Mouse (Mus musculus) CH12.LX (cell line): Measurements from ENCODE around the gene Rreb1. TPM values are rescaled to one million over a fixed set of nuclear protein-coding genes. Genes with fewer than 3 reads are reported as not detected.
A peak's percentile ranks its signal among the peaks of the same experiment; 100 is the strongest.

Source experiments
- DNase-seq: peaks from one replicate; pipeline ENCODE4 v3.0.0-alpha.2; 2013; ENCODE audit errors: extremely low read depth
- H3K27ac ChIP-seq: 2 replicates; pipeline ENCODE4 v1.5.1; 2012; ENCODE audit warnings: low read depth, mild to moderate bottlenecking, control low read depth, moderate library complexity; ENCODE audit not compliant: insufficient read depth
- H3K27me3 ChIP-seq: replicated peaks from 2 replicates; pipeline ENCODE3; 2012; ENCODE audit warnings: inconsistent platforms
- H3K36me3 ChIP-seq, 2 experiments: replicated peaks in 1 of 2; 2 replicates each; pipeline versions ENCODE3 to v1.6.1; 2012; ENCODE audit warnings: inconsistent platforms in 1 of 2, low read length in 1 of 2, mild to moderate bottlenecking in 1 of 2, mixed read lengths in 1 of 2, moderate library complexity in 1 of 2; ENCODE audit not compliant: control insufficient read depth in 1 of 2, insufficient read depth in 1 of 2
- H3K4me1 ChIP-seq, 2 experiments: 2 replicates each; pipeline ENCODE4 v1.6.1; 2012; ENCODE audit warnings: inconsistent platforms in 1 of 2, moderate library complexity in 1 of 2; ENCODE audit not compliant: insufficient read depth in 2 of 2, control insufficient read depth in 1 of 2
- H3K4me2 ChIP-seq: 2 replicates; pipeline ENCODE4 v1.6.1; 2012; ENCODE audit warnings: low read depth, mild to moderate bottlenecking, control low read depth; ENCODE audit not compliant: poor library complexity, insufficient read depth, severe bottlenecking
- H3K4me3 ChIP-seq, 3 experiments: fragments of 150-350 bp in 1 of 3; sonication (generic) in 1 of 3; replicated peaks in 1 of 3; 2 replicates each; pipeline versions ENCODE3 to v1.5.1; 2011 to 2012; ENCODE audit warnings: low read depth in 2 of 3, low read length in 2 of 3, mild to moderate bottlenecking in 2 of 3, moderate library complexity in 2 of 3, control low read depth in 1 of 3, improper control_type of control experiment in 1 of 3, inconsistent platforms in 1 of 3, mixed read lengths in 1 of 3; ENCODE audit not compliant: poor library complexity in 1 of 3
- H3K79me2 ChIP-seq: replicated peaks from 2 replicates; pipeline ENCODE4 v1.6.1; 2012; ENCODE audit warnings: mild to moderate bottlenecking, moderate library complexity; ENCODE audit not compliant: control insufficient read depth, poor library complexity, insufficient read depth, severe bottlenecking; ENCODE audit errors: extremely low read depth
- H3K9ac ChIP-seq: 2 replicates; pipeline ENCODE4 v1.6.1; 2012; ENCODE audit warnings: low read depth, mild to moderate bottlenecking, control low read depth, moderate library complexity; ENCODE audit not compliant: insufficient read depth
- H3K9me3 ChIP-seq: replicated peaks from 2 replicates; pipeline ENCODE3; 2012; ENCODE audit warnings: low read length, inconsistent platforms, mixed read lengths
- CHD1 ChIP-seq: IDR thresholded peaks from 2 replicates; pipeline ENCODE4 v1.6.1; 2012; ENCODE audit warnings: low read depth, low read length, improper control_type of control experiment, inconsistent platforms
- CHD2 ChIP-seq: IDR thresholded peaks from 2 replicates; pipeline ENCODE4 v1.6.1; 2011; ENCODE audit warnings: low read length, improper control_type of control experiment
- CTCF ChIP-seq, 2 experiments: IDR thresholded peaks in 1 of 2; conservative IDR thresholded peaks in 1 of 2; 2 replicates each; pipeline ENCODE4 v1.5.1; 2011 to 2012; ENCODE audit warnings: low read depth in 2 of 2, low read length in 2 of 2, improper control_type of control experiment in 1 of 2, inconsistent platforms in 1 of 2, mild to moderate bottlenecking in 1 of 2, moderate library complexity in 1 of 2
- E2F4 ChIP-seq: IDR thresholded peaks from 2 replicates; pipeline ENCODE4 v1.6.1; 2011; ENCODE audit warnings: low read depth, low read length, improper control_type of control experiment; ENCODE audit not compliant: insufficient replicate concordance
- ELF1 ChIP-seq: IDR thresholded peaks from 2 replicates; pipeline ENCODE4 v1.6.1; 2014; ENCODE audit warnings: low read depth, mild to moderate bottlenecking, inconsistent platforms, low read length, improper control_type of control experiment
- EP300 ChIP-seq: IDR thresholded peaks from 2 replicates; pipeline ENCODE4 v1.6.1; 2011; ENCODE audit warnings: low read length, improper control_type of control experiment
- ETS1 ChIP-seq: conservative IDR thresholded peaks from 2 replicates; pipeline ENCODE4 v1.6.1; 2012; ENCODE audit warnings: low read depth, mild to moderate bottlenecking, inconsistent platforms, low read length, improper control_type of control experiment, moderate library complexity
- GABPA ChIP-seq: IDR thresholded peaks from 2 replicates; pipeline ENCODE4 v1.6.1; 2012; ENCODE audit warnings: low read depth, low read length, improper control_type of control experiment, inconsistent platforms; ENCODE audit not compliant: insufficient replicate concordance
- HCFC1 ChIP-seq: IDR thresholded peaks from 2 replicates; pipeline ENCODE4 v1.6.1; 2012; ENCODE audit warnings: low read depth, mild to moderate bottlenecking, inconsistent platforms, low read length, improper control_type of control experiment
- IRF4 ChIP-seq: IDR thresholded peaks from 2 replicates; pipeline ENCODE4 v1.6.1; 2014; ENCODE audit warnings: low read depth, mild to moderate bottlenecking, inconsistent platforms, low read length, improper control_type of control experiment
- JUN ChIP-seq: IDR thresholded peaks from 2 replicates; pipeline ENCODE4 v1.6.1; 2011; ENCODE audit warnings: low read depth, mild to moderate bottlenecking, low read length, improper control_type of control experiment, moderate library complexity; ENCODE audit not compliant: insufficient read depth
- KAT2A ChIP-seq: IDR thresholded peaks from 2 replicates; pipeline ENCODE4 v1.6.1; 2012; ENCODE audit warnings: low read length, improper control_type of control experiment, inconsistent platforms; ENCODE audit not compliant: insufficient replicate concordance
- MAFK ChIP-seq: IDR thresholded peaks from 2 replicates; pipeline ENCODE4 v1.6.1; 2011; ENCODE audit warnings: low read length, improper control_type of control experiment; ENCODE audit not compliant: insufficient replicate concordance
- MAX ChIP-seq: IDR thresholded peaks from 2 replicates; pipeline ENCODE4 v1.6.1; 2011; ENCODE audit warnings: low read length, improper control_type of control experiment
- MAZ ChIP-seq: IDR thresholded peaks from 2 replicates; pipeline ENCODE4 v1.6.1; 2012; ENCODE audit warnings: low read depth, mild to moderate bottlenecking, inconsistent platforms, low read length, improper control_type of control experiment, moderate library complexity
- MXI1 ChIP-seq: IDR thresholded peaks from 2 replicates; pipeline ENCODE4 v1.6.1; 2011; ENCODE audit warnings: mild to moderate bottlenecking, low read depth, low read length, improper control_type of control experiment
- NELFE ChIP-seq: IDR thresholded peaks from 2 replicates; pipeline ENCODE4 v1.6.1; 2011; ENCODE audit warnings: low read depth, low read length, improper control_type of control experiment
- PAX5 ChIP-seq: IDR thresholded peaks from 2 replicates; pipeline ENCODE4 v1.6.1; 2012; ENCODE audit warnings: low read length, inconsistent platforms, mixed read lengths
- POLR2AphosphoS2 ChIP-seq: IDR thresholded peaks from 2 replicates; pipeline ENCODE4 v1.6.1; 2011; ENCODE audit warnings: low read depth, low read length, improper control_type of control experiment
- RAD21 ChIP-seq: IDR thresholded peaks from 2 replicates; pipeline ENCODE4 v1.6.1; 2011; ENCODE audit warnings: low read depth, mild to moderate bottlenecking, low read length, improper control_type of control experiment, moderate library complexity
- SIN3A ChIP-seq: IDR thresholded peaks from 2 replicates; pipeline ENCODE4 v1.6.1; 2012; ENCODE audit warnings: low read length, improper control_type of control experiment, inconsistent platforms
- SMC3 ChIP-seq: IDR thresholded peaks from 2 replicates; pipeline ENCODE4 v1.6.1; 2011; ENCODE audit warnings: low read depth, low read length, improper control_type of control experiment
- UBTF ChIP-seq: IDR thresholded peaks from 2 replicates; pipeline ENCODE4 v1.6.1; 2012; ENCODE audit warnings: low read depth, mild to moderate bottlenecking, inconsistent platforms, low read length, improper control_type of control experiment, moderate library complexity
- USF2 ChIP-seq: conservative IDR thresholded peaks from 2 replicates; pipeline ENCODE4 v1.6.1; 2011; ENCODE audit warnings: low read depth, low read length, improper control_type of control experiment
- ZC3H11A ChIP-seq: IDR thresholded peaks from 2 replicates; pipeline ENCODE4 v1.6.1; 2012; ENCODE audit warnings: low read depth, mild to moderate bottlenecking, inconsistent platforms, low read length, improper control_type of control experiment
- ZKSCAN1 ChIP-seq: IDR thresholded peaks from 2 replicates; pipeline ENCODE4 v1.6.1; 2012; ENCODE audit warnings: low read depth, inconsistent platforms, low read length, improper control_type of control experiment, borderline replicate concordance
- ZNF384 ChIP-seq: IDR thresholded peaks from 2 replicates; pipeline ENCODE4 v1.6.1; 2012; ENCODE audit warnings: low read depth, low read length, improper control_type of control experiment, inconsistent platforms
- dilution Hi-C: fragments of 300-500 bp; cut with MboI; formaldehyde crosslinking; loops from 2 replicates; pipeline ENCODE4 v1.14.3; 2020; ENCODE audit warnings: low sequenced_read_pairs; ENCODE audit not compliant: extremely low pct_unique_long_range_greater_than_20kb, extremely low pct_ligation_motif_present
- in situ Hi-C: fragments of 300-500 bp; cut with MboI; formaldehyde crosslinking; loops from 3 replicates; pipeline ENCODE4 v1.14.3; 2019; ENCODE audit warnings: low sequenced_read_pairs, low pct_ligation_motif_present, low pct_unique_long_range_greater_than_20kb, mixed read lengths
- polyA plus RNA-seq: library from polyadenylated mRNA; unstranded; fragments of >175 nt; gene quantifications from 2 replicates; pipeline ENCODE4 v1.2.1, GENCODE M21; 2012; ENCODE audit warnings: low read depth; ENCODE audit not compliant: insufficient read length
- total RNA-seq, 2 experiments: library from RNA; depleted of rRNA; stranded (reverse); fragments of 300-350 nt in 1 of 2; fragments of >200 nt in 1 of 2; gene quantifications; 2 replicates each; pipeline ENCODE4 v1.2.3; 2012 to 2014

Gene Rreb1
- total and polyA plus RNA-seq, 3 experiments = 1.0 to 10.2 (median 5.3) TPM

DNA sequence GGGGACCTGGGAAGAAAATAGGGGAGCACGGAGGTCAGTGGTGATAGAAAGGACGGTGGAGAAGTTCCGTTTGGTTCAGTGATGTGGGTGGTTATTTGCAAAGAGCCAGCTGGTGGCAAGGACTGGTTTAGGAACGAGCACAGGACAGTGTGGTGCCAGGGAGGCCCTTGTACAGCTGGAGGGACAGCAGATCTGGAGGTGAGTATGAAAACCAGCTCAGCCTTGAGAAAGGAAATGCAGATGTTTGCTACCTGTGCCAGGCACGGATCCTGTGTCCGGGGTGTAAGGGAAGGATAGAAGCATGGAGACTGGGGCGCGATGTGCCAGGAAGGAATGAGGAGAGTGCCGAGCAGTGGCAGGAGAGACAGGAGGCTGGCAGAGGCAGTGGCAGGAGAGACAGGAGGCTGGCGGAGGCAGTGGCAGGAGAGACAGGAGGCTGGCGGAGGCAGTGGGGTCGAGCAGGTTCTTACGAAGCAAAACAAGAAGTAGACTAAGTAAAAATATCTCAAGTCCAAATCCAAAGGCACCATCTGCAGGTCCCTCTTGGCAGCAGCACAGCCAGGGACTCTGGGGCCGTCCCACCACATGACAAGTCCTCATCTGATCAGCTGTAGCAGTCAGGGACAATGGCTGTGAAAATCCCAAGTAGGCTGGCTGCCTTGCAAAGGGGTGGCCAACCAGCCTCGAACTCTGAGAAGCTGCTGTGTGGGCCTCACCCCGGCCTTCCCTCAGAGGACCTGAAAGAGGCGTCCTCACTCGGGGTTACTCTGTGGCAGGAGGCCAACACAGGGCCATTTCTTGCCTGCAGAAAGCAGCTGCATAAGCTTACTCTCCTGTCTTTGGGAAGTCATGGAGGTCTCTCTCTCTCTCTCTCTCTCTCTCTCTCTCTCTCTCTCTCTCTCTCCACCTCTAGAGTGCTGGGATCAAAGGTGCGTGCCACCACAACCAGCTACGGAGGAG, 186.2 kb downstream of the Rreb1 start:
- Histone ChIP-seq H3K9ac (peak overlapping the region; percentile 88), H3K9me3 (no peaks in the 10 kb centered on the region), H3K79me2 (no peaks in the 10 kb centered on the region), H3K27ac (peak overlapping the region; percentile 79), H3K27me3 (no peaks in the 10 kb centered on the region), H3K4me3 (peak overlapping the region; percentile 46 to 51 (median 49)), H3K4me2 (peak overlapping the region; percentile 96), H3K36me3 (no peaks in the 10 kb centered on the region), H3K4me1 (peaks cover 21 to 59% of the 10 kb centered on the region in 2 experiments)
- TF ChIP-seq RAD21 = peak; percentile 20
- TF ChIP-seq CTCF (conservative IDR thresholded peaks at IDR 0.05 in 1 of 2, IDR thresholded peaks at IDR 0.05 in 1 of 2; ENCODE audit: low read depth in 2 of 2, low read length in 2 of 2) = peak in 1 of 2 experiments; percentile 32; a peak in 1 of 4 replicates
- no peak for TF ChIP-seq JUN
- TF ChIP-seq SIN3A = peak; percentile 55
- TF ChIP-seq ETS1 = peak; percentile 62
- TF ChIP-seq EP300 = no peak
- TF ChIP-seq MAX = no peak
- peak; percentile 50 for DNase-seq
- dilution Hi-C loops (no loop called here), in situ Hi-C loops (loop anchor here (5.0 to 25.0 kb wide), 2 partner anchors 427 to 512 kb away; no protein-coding TSS in a partner anchor)

DNA sequence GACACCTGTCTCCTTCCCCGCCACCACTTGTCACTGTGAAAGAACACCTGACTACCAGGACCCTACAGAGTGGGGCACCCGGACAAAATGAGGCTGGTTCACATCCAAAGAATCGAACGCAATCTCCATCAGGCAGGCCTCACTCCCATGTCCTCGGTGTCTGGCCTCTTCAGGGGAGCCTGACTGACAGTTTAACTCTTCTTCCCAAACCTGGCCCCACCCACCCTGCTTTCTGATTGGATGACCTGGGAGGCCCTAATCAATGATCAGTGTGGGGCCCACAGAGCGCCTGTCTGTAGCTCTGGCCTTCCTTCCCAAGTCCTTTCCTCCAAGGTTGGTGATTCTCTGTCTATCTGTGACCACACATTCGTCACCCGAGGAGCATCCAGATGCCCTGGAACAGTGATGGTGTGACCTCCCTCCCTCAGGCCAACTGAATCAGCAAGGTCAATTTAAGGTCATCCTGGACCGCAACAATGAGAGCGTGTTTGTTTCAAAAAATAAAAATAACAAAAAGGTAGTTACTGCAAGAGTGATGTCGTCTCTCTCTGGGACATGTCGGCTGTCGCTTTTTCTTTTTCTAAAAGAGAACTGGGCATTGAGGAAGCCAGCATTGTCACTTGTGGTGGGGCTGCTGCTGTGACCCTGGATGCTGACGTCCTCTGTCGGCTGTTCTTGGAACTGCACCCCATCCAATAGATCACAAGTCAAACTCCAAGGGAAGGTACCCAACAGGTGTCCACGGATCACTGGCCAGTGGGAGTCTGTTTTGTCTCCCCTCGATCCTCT, 187.1 kb downstream of the Rreb1 start:
- peak overlapping the region; percentile 96 for H3K4me2 ChIP-seq
- TF ChIP-seq ETS1 (0 out of 2 replicates have a peak, but pooled peaks have one; percentile 18), NELFE (peak; percentile 84), KAT2A (0 out of 2 replicates have a peak, but pooled peaks have one; percentile 37), PAX5 (no peak), CHD2 (peak; percentile 49; the same call in 1 of the 2 replicates), CTCF (conservative IDR thresholded peaks at IDR 0.05 in 1 of 2, IDR thresholded peaks at IDR 0.05 in 1 of 2; ENCODE audit: low read depth in 2 of 2, low read length in 2 of 2) (peak; percentile 86 to 99), ZNF384 (0 out of 2 replicates have a peak, but pooled peaks have one; percentile 11), SMC3 (peak; percentile 69), ZC3H11A (no peak), ELF1 (peak; percentile 48), USF2 (no peak), IRF4 (peak; percentile 47; the same call in 1 of the 2 replicates), MXI1 (peak; percentile 56; the same call in 1 of the 2 replicates), RAD21 (peak; percentile 77), UBTF (no peak), MAFK (no peak), CHD1 (no peak; the same call in 1 of the 2 replicates), E2F4 (no peak), POLR2AphosphoS2 (peak; percentile 72; the same call in 1 of the 2 replicates), ZKSCAN1 (no peak), MAZ (peak; percentile 22; the same call in 1 of the 2 replicates), SIN3A (no peak; the same call in 1 of the 2 replicates), HCFC1 (peak; percentile 60), GABPA (no peak)

More for the DNA sequence above, 187.1 kb downstream of the Rreb1 start:
- Histone ChIP-seq H3K27ac (peak overlapping the region; percentile 96), H3K79me2 (no peaks in the 10 kb centered on the region), H3K36me3 (peaks cover 0 to 5% of the 10 kb centered on the region in 2 experiments), H3K4me1 (peaks cover 18 to 59% of the 10 kb centered on the region in 2 experiments), H3K9ac (peak overlapping the region; percentile 88), H3K9me3 (no peaks in the 10 kb centered on the region), H3K4me3 (peak overlapping the region; percentile 51 to 57 (median 56)), H3K27me3 (no peaks in the 10 kb centered on the region)
- dilution Hi-C loops (no loop called here), in situ Hi-C loops (loop anchor here (25.0 kb wide), 1 partner anchor 428 kb away; no protein-coding TSS in a partner anchor)
- DNase-seq = peak; percentile 92
